Mouse (Mus musculus) gastrocnemius, postnatal 25 days (tissue): ENCODE measurements around the gene C530008M17Rik. TPM values are rescaled to one million over a fixed set of nuclear protein-coding genes. Genes with fewer than 3 reads are reported as not detected.
"Not testable (repeated sequence)": the region's sequence is repeated elsewhere in the genome, so short reads cannot be mapped to it uniquely, and the experiment has no call there.

Source experiments
- DNase-seq: peaks from one replicate; pipeline ENCODE4 v3.0.0; 2022
- total RNA-seq, 2 experiments: library from RNA; stranded (reverse); gene quantifications; 1 replicate in 1 of 2; 2 replicates in 1 of 2; pipeline ENCODE4 v1.2.3; 2021

Gene C530008M17Rik
- total RNA-seq, 2 experiments from 2014 or later: 1.9 to 3.8 TPM

DNA sequence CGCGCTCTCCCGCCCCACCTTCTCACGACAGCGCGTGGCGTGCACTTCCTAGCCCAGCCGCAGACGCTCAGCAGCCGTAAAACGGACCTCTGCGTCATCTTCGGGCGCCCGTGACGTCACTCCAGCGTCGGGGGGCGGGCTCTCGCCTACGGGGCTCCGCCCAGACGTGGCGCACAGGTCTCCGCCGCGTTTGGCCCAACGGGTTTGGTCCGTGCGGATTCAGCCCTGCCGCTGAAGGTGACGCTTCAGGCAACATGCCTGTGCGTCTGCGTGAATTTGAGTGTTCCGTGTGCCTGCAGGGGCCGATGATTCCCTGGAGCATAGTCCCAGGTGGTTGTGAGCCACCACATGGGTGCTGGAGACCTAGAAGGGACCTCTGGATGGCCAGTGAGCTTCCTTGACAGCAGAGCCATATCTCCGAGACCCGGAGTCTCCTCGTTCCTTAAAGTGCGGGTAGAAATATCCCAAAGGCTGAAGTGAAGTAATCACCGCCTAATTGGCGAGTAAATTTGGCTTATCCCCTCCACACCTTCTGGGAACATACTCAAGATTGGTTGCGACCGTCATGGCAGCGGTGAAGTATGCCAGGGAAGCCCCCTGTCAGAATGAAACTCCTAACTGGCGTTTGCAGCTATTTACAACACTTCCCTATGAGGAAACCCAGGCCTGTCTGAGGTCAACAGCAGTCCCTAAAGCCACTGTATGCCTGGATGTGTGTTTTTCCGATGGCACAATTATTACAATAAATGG is 249.3 kb downstream of the C530008M17Rik start, which contains the start of gene Aasdh:
Gene Aasdh, minus strand, starts transcription at position 110 of the 750 bp plus-strand sequence.
- DNase-seq: peak; percentile 92

DNA sequence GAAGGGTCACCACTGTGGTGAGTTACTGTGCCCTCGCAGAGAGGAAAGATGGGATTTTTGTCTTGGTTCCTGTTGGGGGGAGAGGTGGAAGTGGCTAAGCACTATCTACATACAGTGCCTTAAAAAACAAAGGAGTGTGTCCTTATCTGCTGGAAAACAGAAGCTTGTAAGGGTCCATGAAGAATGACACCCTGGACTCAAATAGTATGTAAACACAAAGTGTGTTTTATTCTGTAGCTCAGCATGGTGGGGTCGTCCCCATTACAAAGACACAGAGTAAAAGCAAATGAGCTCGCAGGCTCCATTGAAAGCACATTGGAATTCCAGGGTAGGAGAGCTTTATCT is 249.8 kb downstream of the C530008M17Rik start:
- DNase-seq: no peak

DNA sequence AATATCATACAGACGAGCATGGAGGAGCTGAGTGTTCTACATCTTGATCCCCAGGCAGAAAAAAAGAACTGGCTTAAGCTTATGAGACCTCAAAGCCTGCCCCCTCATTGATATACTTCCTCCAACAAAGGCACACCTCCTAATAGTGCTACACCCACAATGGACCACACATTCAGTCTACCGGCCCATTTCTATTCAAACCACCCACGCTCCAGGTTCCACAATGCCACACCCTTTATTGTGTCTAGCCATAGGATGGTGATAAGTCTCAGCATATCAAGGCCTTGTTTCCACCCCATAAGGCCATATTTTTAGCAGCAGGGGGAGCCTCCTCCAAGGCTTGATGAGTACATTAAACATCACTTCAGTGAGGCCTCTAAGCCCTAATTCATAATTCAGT is 254.5 kb downstream of the C530008M17Rik start:
- DNase-seq: no peak

DNA sequence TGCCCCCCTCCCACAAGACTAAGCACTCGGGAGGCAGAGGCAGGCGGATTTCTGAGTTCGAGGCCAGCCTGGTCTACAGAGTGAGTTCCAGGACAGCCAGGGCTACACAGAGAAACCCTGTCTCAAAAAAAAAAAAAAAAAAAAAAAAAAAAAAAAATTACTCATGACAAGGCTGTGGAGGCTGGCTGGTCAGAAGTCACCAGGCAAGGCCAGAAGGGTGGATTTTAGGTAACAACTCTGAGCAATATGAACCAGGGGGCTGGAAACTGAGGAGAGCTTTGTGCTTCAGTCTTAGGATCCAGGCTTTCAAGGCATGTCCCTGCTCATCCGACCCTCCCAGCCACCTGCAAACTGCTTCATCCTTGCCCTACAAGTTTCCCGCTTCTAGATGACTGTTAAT is 256.2 kb downstream of the C530008M17Rik start:
- DNase-seq: not testable (repeated sequence)

DNA sequence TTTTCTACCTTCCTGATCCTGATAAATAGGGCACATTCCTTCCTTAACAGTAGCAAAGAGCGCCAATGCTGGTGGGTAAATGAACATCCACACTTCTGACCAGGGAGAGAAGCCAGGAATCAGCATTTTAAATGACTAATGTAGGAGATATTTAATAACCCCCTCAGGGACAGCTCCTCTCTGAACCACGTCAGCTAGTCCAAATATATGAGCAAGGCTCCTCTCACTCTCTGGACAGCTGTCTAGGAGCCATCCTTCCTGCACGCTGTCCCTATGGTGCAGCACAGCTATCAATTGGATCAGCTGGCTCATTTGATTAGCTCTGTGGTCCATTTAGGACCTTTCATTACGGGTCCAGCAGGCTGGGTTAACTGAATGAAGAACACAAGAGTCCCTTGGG is 266.5 kb downstream of the C530008M17Rik start:
- no peak for DNase-seq

Other genes starting within 250 kb of the C530008M17Rik start
- not detected for gene Gm7271, start 172.5 kb upstream of the C530008M17Rik start, total RNA-seq
- gene Exoc1, start 127.2 kb upstream of the C530008M17Rik start, total RNA-seq: 10 to 100 TPM; 10.1 to 12.3 TPM
- gene Cep135, start 67.8 kb upstream of the C530008M17Rik start, total RNA-seq: 1 to 10 TPM in 1 of 2 experiments, under 1 TPM in 1; 0.97 to 1.4 TPM
- 1 to 10 TPM; 7.3 to 7.8 TPM for gene Aasdh, start 249.0 kb downstream of the C530008M17Rik start, total RNA-seq